Mouse (Mus musculus) frontal cortex, postnatal 25 days (tissue): ENCODE results near the gene Pgd.

Experiments used
- DNase-seq, 2 experiments: peaks; one replicate each; pipeline ENCODE4 v3.0.0; 2022; ENCODE audit warnings: low spot score in 2 of 2

Pgd gene

DNA sequence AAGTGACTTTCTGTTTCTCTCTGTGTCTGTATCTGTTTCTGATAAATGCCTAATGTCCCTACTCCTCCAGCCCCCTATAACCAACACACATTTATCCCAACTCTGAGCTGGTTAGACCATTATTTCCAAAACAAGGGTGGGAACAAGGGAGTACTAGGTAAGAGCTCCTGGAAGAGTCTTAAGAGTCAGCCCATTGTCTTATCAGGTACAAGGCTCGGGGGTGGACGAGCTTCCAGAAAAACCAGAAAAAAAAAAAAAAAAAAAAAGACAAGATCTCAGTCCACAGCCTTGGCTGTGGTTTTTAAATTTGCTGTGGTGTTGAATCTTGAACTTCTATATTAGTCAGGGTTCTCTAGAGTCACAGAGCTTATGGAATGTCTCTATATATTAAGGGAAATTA, 1.4 kb upstream of the Pgd start:
- DNase-seq, result no peak

- DNase-seq, result no peak
These were observed 513 bp upstream of the Pgd start for GRCm38 (mm10) chr4:149166957-149167611.

- DNase-seq, result no peak
These were observed 2.4 kb downstream of the Pgd start for GRCm38 (mm10) chr4:149164150-149164549.

DNA sequence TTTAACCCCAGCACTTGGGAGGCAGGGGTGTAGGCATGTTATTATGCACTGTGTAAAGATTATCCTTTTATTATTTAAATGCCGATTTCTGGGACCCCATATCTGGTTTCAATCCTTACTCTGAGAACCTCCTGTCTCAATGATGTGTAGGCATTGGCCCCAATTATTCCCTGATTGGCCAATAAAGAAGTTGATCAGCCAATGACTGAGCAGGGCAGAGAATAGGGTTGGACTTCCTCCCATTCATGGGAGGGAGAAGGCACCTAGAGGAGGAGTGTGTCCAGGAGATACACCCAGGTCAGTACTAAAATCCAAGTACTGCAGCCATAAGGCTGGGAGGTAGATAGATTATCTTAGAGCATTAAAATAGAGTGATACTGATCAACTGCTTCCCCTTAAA, 3.4 kb downstream of the Pgd start:
- no peak for DNase-seq

GRCm38 (mm10) chr4:149161166-149161565, 5.4 kb downstream of the Pgd start:
- DNase-seq, result no peak

DNA sequence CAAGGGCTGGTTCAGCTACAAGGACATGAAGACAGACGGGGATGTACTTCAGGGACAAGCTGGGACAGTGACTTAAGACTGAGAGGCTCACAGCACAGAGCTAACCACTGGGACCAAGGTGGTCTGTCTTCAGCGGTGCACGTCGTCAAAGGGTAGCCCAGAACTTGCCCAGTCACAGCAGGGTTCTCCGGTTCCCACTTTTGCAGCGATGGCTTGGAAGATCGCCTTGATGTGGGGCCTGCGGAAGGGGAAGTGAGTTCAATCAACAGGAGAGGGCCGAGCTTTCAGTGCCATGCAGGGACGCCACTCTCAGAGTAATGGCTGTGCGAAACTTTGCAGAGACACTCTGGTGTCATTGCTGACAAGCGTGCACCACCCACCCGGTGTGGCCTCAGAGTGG, 6.7 kb downstream of the Pgd start:
- DNase-seq, result no peak

DNA sequence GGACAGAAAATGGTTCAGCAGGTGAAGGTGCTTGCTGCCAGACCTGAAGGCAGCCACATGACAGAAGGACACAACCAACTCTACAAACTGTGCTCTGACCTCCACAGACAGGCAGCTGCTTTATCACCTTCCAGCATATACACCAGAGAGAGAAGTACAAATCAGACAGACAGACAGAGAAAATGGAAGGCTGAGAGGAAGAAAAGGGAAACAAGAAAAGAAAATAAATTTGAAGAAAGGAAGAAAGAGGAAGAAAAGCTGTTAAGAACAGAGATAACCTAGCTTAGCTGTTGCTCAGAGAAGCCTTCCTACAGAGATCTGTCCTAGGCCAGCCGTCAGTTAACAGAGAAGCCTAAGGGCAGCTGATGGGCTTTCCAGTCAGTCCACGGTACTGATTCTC, 7.4 kb downstream of the Pgd start:
- no peak for DNase-seq

- DNase-seq, result no peak
These were observed 9.1 kb downstream of the Pgd start for GRCm38 (mm10) chr4:149157415-149157973.

DNA sequence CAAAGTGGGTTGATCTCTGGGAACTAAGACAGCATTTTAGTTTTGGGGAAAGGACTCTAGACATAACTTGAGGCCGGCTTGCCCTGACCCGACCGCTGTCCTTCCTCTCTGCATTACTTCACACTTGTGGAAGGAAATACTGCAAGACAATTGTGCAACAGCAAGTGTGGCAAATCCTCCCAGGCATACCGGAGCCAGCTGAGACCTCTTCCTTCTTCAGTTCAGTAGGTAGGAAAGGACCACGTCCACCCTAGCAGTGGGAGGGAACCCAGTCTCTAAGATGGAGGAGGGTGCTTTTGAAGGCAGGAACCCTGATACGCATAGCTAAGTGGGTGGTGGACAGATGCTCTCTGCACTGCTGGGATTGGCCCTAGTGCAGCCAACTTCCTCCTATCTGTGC, 10.9 kb downstream of the Pgd start:
- no peak for DNase-seq

GRCm38 (mm10) chr4:149154859-149155258, 11.7 kb downstream of the Pgd start:
- no peak for DNase-seq

GRCm38 (mm10) chr4:149150721-149151120, 15.8 kb downstream of the Pgd start:
- no peak for DNase-seq

DNA sequence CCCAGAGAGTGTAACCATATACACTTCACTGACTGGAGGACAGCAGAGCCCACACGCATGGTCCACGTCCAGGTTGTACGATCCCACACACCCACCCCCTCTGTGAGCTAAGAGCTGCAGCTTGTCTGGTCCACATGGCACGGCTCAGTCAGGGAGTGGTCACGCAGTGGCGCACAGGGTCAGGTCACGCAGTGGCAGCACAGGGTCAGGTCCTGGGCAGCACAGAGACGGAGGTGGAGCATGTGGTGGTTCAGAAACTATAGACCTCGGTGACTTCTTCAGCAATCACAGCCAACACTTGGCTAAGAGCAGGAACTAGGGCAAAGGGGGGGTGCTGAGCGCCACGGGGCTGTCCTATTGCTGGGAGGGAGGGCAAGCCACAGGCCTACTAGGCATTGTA, 16.3 kb downstream of the Pgd start:
- DNase-seq, result no peak

DNA sequence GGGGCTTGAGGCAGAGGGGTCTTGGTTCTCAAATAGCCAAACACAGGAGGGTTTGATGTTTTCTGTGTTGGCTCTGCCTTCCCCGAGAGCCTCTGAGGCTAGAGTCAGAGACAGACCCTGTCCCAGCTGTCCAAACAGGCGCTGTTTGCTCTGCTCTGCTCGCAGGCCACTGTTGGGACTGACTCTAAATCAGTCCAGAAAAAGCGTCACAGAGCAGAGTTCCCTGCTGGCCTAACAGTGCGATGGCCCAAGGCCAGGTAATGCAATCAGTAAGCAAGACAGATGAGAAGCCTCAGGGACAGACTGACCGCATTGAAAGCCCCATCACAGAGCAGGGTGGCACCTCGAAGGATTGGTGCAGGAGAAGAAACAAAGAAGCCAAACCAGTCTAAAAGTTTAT, 17.0 kb downstream of the Pgd start:
- DNase-seq, result no peak

DNA sequence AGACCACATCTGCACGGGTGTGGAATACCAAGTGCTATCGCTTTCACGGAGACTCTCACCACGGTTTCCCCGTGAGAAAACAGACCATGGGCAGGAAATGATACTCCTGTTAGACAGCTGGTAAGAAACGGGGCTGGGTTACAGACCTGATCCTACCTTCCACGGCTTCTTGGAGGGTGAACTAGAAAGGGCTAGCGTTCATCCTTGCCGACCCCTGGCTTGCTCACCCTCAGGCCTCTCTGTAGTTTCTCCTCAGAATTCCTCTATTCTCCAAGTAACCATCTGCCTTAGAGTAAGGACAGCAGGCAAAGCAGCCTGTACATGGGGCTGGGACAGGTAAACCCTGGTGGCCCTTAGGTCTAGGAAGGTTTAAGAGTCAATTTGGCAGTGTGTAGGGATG, 17.4 kb downstream of the Pgd start:
- DNase-seq, result no peak

DNA sequence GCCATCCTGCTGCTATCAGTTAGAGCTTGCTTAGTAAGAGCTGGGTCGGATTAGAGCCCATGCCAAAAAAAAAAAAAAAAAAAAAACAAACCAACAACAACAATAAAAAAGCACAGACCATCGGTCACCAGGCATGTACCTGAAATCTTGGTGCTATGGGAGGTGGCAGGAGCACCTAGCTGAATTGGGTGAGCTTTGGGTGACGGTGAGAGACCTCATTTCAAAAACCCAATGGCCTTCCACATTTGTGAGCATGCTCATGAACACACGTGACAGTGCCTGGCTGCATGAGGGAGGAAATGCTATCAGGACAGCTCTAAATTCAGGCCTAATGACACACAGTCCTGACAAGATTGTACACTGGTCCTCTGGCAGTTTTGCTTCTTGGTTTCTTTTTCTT, 18.5 kb downstream of the Pgd start:
- DNase-seq, result no peak

DNA sequence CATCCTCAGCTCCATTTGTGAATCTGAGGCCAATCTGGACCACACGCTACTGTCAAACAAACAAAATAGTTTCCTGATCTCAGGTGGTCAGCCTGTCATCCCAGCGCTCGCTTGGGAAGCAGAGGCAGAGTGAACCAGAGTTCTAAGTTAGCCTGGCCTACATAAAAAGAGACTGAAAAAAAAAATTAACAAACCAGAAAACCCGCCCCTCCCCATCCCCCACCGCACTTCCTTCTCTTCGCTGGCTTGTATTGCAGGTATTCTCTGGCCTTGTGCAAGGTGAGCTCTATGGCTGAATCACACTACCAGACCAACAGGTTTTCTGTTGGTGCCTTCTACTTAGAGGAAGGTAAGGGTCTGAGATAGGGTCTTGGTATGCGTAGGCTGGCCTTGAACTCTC, 19.0 kb downstream of the Pgd start:
- DNase-seq, result no peak

DNA sequence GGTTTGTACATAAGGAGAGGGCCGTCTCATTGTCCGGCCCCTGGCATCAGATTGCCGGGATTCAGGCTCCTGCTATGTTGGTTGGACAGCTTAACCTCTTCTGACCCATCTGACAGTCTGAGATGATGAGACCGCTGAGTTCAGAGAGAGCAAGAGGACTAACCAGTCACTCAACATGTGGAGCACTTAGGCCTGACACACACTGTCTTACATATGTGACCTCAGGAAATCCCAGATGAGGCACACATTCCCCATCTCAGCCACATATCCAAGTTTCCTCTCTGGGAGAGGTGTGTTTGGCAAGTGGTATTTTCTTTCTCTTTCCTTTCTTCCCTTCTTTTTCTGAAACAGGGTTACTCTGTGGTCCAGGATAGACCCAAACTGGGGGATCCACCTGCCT, 21.4 kb downstream of the Pgd start:
- DNase-seq, result no peak

GRCm38 (mm10) chr4:149144459-149144858, 22.1 kb downstream of the Pgd start:
- DNase-seq, result peak; percentile 69 to 82

DNA sequence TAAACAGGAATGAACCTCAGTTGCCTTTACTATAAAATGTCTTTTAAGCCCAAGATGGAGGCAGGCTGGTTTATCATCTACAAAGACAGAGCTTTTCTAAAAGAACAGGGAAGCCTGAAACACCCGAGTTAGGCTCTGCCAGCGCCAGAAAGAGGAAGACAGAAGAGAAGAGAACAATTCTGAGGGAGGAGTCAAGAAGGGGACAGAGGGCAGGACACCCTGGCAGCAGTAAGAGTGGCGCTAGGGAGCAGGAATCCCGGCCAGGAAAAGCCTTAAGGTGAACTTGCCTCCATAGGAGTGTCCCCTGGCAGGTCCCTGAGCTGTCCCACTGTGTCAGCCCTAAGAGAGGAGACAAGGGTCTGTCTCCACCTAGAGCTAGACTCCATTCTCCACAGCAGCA, 23.0 kb downstream of the Pgd start:
- DNase-seq, result no peak

- DNase-seq, result no peak
These were observed 28.1 kb downstream of the Pgd start for GRCm38 (mm10) chr4:149138515-149138914.

DNA sequence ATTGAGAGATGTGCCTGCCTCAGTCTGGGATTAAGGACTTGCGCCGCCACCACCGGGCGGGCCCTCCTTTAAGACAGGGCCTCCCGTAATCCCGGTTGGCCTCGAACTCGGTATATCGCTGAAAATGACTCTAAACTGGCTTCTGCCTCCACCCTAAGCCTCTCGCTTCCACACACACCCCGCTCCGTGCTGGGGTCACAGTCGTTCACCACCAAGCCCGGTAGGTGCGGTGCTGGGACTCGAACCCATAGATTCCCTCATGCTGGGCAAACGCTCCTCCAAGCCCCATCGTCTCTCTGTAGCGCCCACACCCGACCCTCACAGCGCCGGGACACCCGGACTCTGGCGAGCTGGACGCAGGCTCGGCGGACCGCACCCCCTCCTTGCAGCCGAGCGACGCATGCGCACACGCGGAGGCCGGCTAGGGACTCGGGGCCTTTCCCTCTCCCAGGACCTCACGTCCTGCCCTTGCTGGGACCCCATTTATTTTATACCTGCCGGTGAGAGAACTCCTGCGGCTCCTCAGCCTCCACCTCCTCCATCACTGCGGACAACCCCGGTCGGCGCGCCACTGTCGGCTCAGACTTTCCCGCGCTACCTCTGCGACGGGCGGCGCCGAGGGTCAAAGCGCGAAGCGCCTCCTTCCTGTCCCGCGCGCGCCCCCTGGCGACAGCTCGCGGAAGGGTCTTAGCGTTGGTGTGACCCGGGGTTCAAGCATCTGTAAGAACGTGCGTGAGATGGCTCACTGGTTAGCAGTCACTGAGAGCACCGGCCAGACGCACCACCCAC, 29.4 kb downstream of the Pgd start, which contains the start of gene Cenps:
Gene Cenps, minus strand, starts transcription at position 648 of the 789 bp plus-strand sequence.
- DNase-seq, result peak; percentile 87 to 88

DNA sequence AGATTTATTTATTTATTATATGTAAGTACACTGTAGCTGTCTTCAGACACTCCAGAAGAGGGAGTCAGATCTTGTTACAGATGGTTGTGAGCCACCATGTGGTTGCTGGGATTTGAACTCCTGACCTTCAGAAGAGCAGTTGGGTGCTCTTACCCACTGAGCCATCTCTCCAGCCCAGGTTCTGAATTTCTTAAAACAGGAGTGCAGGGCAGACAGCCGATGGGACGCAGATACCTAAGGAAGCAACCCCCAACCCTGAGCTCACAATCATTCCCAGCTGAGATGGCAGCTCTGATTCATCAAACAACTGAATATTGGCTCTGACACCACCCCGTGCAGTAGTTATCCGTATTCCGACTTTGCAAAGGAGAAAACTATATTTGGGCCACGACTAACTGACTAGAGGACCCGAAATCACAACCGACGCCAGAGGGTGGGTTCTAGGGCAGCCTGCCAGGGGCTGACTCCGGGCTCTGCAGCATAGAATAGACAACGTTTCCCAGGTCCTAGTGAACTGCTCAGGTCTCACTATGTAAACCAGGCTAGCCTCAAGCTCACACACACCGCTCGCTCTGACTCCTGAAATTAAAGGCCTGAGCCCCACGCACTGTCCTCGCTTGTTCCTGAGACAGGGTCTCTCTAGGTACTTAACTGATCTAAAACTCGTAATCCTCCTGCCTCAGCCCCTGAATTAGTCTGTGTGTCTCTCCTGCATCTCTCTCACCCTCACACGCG, 30.3 kb downstream of the Pgd start:
- no peak for DNase-seq
